In genomic region chr9:56118582-56118981, GRCm38 (mm10) we compare ENCODE assay signal across 8 mouse cellular contexts. TPM values are rescaled to one million over a fixed set of nuclear protein-coding genes. Genes with fewer than 3 reads are reported as not detected.
A peak's percentile ranks its signal among the peaks of the same experiment; 100 is the strongest.
DNase-seq lines count a peak whose midpoint lies in the region; ATAC-seq and TF ChIP-seq lines count a peak whose summit lies in the region.

No protein-coding gene starts in this region.

- intact Hi-C loops in heart, postnatal 14 days (cut with DNase I), result loop anchor here (2.0 to 5.0 kb wide), 5 partner anchors 44 to 454 kb away; no protein-coding TSS in a partner anchor

- 7% methylated on average over 14 of the region's 14 CpGs for WGBS in forebrain, embryonic 11.5 days
- WGBS in neural tube, embryonic 15.5 days, result 3% methylated on average over 14 of the region's 14 CpGs

- peak; percentile 80 for DNase-seq in c-Kit-positive CD71-negative TER-119-negative erythroid progenitor cells, embryonic 14.5 days (ENCODE audit: low read depth)
- peak; percentile 88 for DNase-seq in forebrain, embryonic 11.5 days (ENCODE audit: low spot score)
- DNase-seq in heart, postnatal 14 days, result peak; percentile 77 to 79
- DNase-seq in layer of hippocampus, adult 11-12 months (ENCODE audit: low spot score), result peak; percentile 83
- peak; percentile 46 to 66 for DNase-seq in lung, adult 18-20 months
- DNase-seq in testis, postnatal 14 days (ENCODE audit: low spot score), result peak; percentile 63

- H3K9ac ChIP-seq in ES-Bruce4 (ENCODE audit: low read depth, poor library complexity, severe bottlenecking), result no peak overlapping the region
- peak overlapping the region; percentile 45 for H3K9ac ChIP-seq in forebrain, embryonic 11.5 days (ENCODE audit: low read length)
- H3K9ac ChIP-seq in neural tube, embryonic 15.5 days (replicated peaks), result peak overlapping the region; percentile 48; the same call in 1 of the 2 replicates

- no peaks in the 10 kb centered on the region for H3K9me3 ChIP-seq in ES-Bruce4 (replicated peaks; ENCODE audit: control insufficient read depth, insufficient read depth, low read length, poor library complexity, severe bottlenecking)
- H3K9me3 ChIP-seq in forebrain, embryonic 11.5 days (ENCODE audit: control insufficient read depth, low read length), result no peaks in the 10 kb centered on the region
- no peaks in the 10 kb centered on the region for H3K9me3 ChIP-seq in neural tube, embryonic 15.5 days (replicated peaks)

- peak; percentile 68 for ATAC-seq in forebrain, embryonic 11.5 days (replicated peaks; ENCODE audit: low FRiP score)
- ATAC-seq in neural tube, embryonic 15.5 days (ENCODE audit: low FRiP score), result peak; percentile 62

- H3K27me3 ChIP-seq in ES-Bruce4 (ENCODE audit: control insufficient read depth, insufficient read depth, low read length, poor library complexity, severe bottlenecking), result no peaks in the 10 kb centered on the region
- H3K27me3 ChIP-seq in forebrain, embryonic 11.5 days (ENCODE audit: control insufficient read depth, insufficient read depth, low read length), result no peaks in the 10 kb centered on the region
- no peaks in the 10 kb centered on the region for H3K27me3 ChIP-seq in neural tube, embryonic 15.5 days (replicated peaks)

- TF ChIP-seq POLR2A in ES-Bruce4 (IDR thresholded peaks at IDR 0.05; ENCODE audit: insufficient read depth, low read length), result no peak

- no peak for TF ChIP-seq EP300 in ES-Bruce4 (IDR thresholded peaks at IDR 0.05; ENCODE audit: insufficient read depth, low read depth, low read length)

- no peaks in the 10 kb centered on the region for H3K36me3 ChIP-seq in ES-Bruce4 (ENCODE audit: control insufficient read depth, insufficient read depth, low read length, poor library complexity, severe bottlenecking)
- no peaks in the 10 kb centered on the region for H3K36me3 ChIP-seq in forebrain, embryonic 11.5 days (ENCODE audit: control insufficient read depth, insufficient read depth, low read length)
- no peaks in the 10 kb centered on the region for H3K36me3 ChIP-seq in neural tube, embryonic 15.5 days

- H3K4me1 ChIP-seq in ES-Bruce4 (ENCODE audit: control insufficient read depth, insufficient read depth, low read length), result no peaks in the 10 kb centered on the region
- peaks cover 3% of the 10 kb centered on the region for H3K4me1 ChIP-seq in forebrain, embryonic 11.5 days (replicated peaks; ENCODE audit: control insufficient read depth, insufficient read depth, low read length)
- H3K4me1 ChIP-seq in neural tube, embryonic 15.5 days, result peaks cover 18% of the 10 kb centered on the region

- no peak overlapping the region for H3K27ac ChIP-seq in ES-Bruce4 (ENCODE audit: insufficient read depth, low read length)
- H3K27ac ChIP-seq in forebrain, embryonic 11.5 days (ENCODE audit: low read depth, low read length), result no peak overlapping the region
- H3K27ac ChIP-seq in neural tube, embryonic 15.5 days (replicated peaks), result no peak overlapping the region

- TF ChIP-seq CTCF in ES-Bruce4 (IDR thresholded peaks at IDR 0.05; ENCODE audit: low read depth, low read length), result peak; percentile 95

- peak overlapping the region; percentile 53 for H3K4me2 ChIP-seq in forebrain, embryonic 11.5 days (ENCODE audit: low read depth, low read length, severe bottlenecking)
- H3K4me2 ChIP-seq in neural tube, embryonic 15.5 days, result peak overlapping the region; percentile 75

- peak overlapping the region; percentile 50 for H3K4me3 ChIP-seq in ES-Bruce4 (ENCODE audit: low read depth, low read length)
- peak overlapping the region; percentile 24 for H3K4me3 ChIP-seq in forebrain, embryonic 11.5 days (ENCODE audit: low read depth, low read length)
- peak overlapping the region; percentile 36 for H3K4me3 ChIP-seq in neural tube, embryonic 15.5 days (replicated peaks)

RNA-seq across cellular contexts. Expression of gene Pstpip1, which starts 28.8 kb away (rescaled TPM):
- polyA plus RNA-seq in ES-Bruce4 (2011; ENCODE audit: insufficient read depth, insufficient read length, low read depth, missing spikeins), result 3.5 and 5.2 TPM in 2 replicates
- polyA plus RNA-seq in forebrain, embryonic 11.5 days (2014; fragmentation: Nextera tagmentation; extraction: Ambion mirVana), result 0.40 and 0.69 TPM in 2 replicates
- total RNA-seq in heart, postnatal 14 days (2021), result 1 to 10 TPM; 1.1 to 3.2 TPM
- polyA plus RNA-seq in neural tube, embryonic 15.5 days (2015; fragmentation: Nextera tagmentation; extraction: Ambion mirVana), result 0.84 and 4.6 TPM in 2 replicates

RNA-seq across cellular contexts. Expression of gene Tspan3, which starts 46.7 kb away (rescaled TPM):
- 91.2 and 96.4 TPM in 2 replicates for polyA plus RNA-seq in ES-Bruce4 (2011; ENCODE audit: insufficient read depth, insufficient read length, low read depth, missing spikeins)
- 519 and 560 TPM in 2 replicates for polyA plus RNA-seq in forebrain, embryonic 11.5 days (2014; fragmentation: Nextera tagmentation; extraction: Ambion mirVana)
- total RNA-seq in heart, postnatal 14 days (2021), result 100 to 1,000 TPM; 194 to 199 TPM
- polyA plus RNA-seq in neural tube, embryonic 15.5 days (2015; fragmentation: Nextera tagmentation; extraction: Ambion mirVana), result 578 and 595 TPM in 2 replicates
